Mouse (Mus musculus) CH12.LX (cell line): ENCODE results near the gene Prkce. TPM values are rescaled to one million over a fixed set of nuclear protein-coding genes. Genes with fewer than 3 reads are reported as not detected.
A peak's percentile ranks its signal among the peaks of the same experiment; 100 is the strongest.

Source experiments
- DNase-seq: peaks from one replicate; pipeline ENCODE4 v3.0.0-alpha.2; 2013; ENCODE audit errors: extremely low read depth
- H3K27ac ChIP-seq: 2 replicates; pipeline ENCODE4 v1.5.1; 2012; ENCODE audit warnings: low read depth, mild to moderate bottlenecking, control low read depth, moderate library complexity; ENCODE audit not compliant: insufficient read depth
- H3K27me3 ChIP-seq: replicated peaks from 2 replicates; pipeline ENCODE3; 2012; ENCODE audit warnings: inconsistent platforms
- H3K36me3 ChIP-seq, 2 experiments: replicated peaks in 1 of 2; 2 replicates each; pipeline versions ENCODE3 to v1.6.1; 2012; ENCODE audit warnings: inconsistent platforms in 1 of 2, low read length in 1 of 2, mild to moderate bottlenecking in 1 of 2, mixed read lengths in 1 of 2, moderate library complexity in 1 of 2; ENCODE audit not compliant: control insufficient read depth in 1 of 2, insufficient read depth in 1 of 2
- H3K4me1 ChIP-seq, 2 experiments: 2 replicates each; pipeline ENCODE4 v1.6.1; 2012; ENCODE audit warnings: inconsistent platforms in 1 of 2, moderate library complexity in 1 of 2; ENCODE audit not compliant: insufficient read depth in 2 of 2, control insufficient read depth in 1 of 2
- H3K4me2 ChIP-seq: 2 replicates; pipeline ENCODE4 v1.6.1; 2012; ENCODE audit warnings: low read depth, mild to moderate bottlenecking, control low read depth; ENCODE audit not compliant: poor library complexity, insufficient read depth, severe bottlenecking
- H3K4me3 ChIP-seq, 3 experiments: fragments of 150-350 bp in 1 of 3; sonication (generic) in 1 of 3; replicated peaks in 1 of 3; 2 replicates each; pipeline versions ENCODE3 to v1.5.1; 2011 to 2012; ENCODE audit warnings: low read depth in 2 of 3, low read length in 2 of 3, mild to moderate bottlenecking in 2 of 3, moderate library complexity in 2 of 3, control low read depth in 1 of 3, improper control_type of control experiment in 1 of 3, inconsistent platforms in 1 of 3, mixed read lengths in 1 of 3; ENCODE audit not compliant: poor library complexity in 1 of 3
- H3K79me2 ChIP-seq: replicated peaks from 2 replicates; pipeline ENCODE4 v1.6.1; 2012; ENCODE audit warnings: mild to moderate bottlenecking, moderate library complexity; ENCODE audit not compliant: control insufficient read depth, poor library complexity, insufficient read depth, severe bottlenecking; ENCODE audit errors: extremely low read depth
- H3K9ac ChIP-seq: 2 replicates; pipeline ENCODE4 v1.6.1; 2012; ENCODE audit warnings: low read depth, mild to moderate bottlenecking, control low read depth, moderate library complexity; ENCODE audit not compliant: insufficient read depth
- H3K9me3 ChIP-seq: replicated peaks from 2 replicates; pipeline ENCODE3; 2012; ENCODE audit warnings: low read length, inconsistent platforms, mixed read lengths
- BHLHE40 ChIP-seq: IDR thresholded peaks from 2 replicates; pipeline ENCODE4 v1.6.1; 2011; ENCODE audit warnings: mild to moderate bottlenecking, low read depth, low read length, improper control_type of control experiment
- CHD2 ChIP-seq: IDR thresholded peaks from 2 replicates; pipeline ENCODE4 v1.6.1; 2011; ENCODE audit warnings: low read length, improper control_type of control experiment
- CTCF ChIP-seq, 2 experiments: IDR thresholded peaks in 1 of 2; conservative IDR thresholded peaks in 1 of 2; 2 replicates each; pipeline ENCODE4 v1.5.1; 2011 to 2012; ENCODE audit warnings: low read depth in 2 of 2, low read length in 2 of 2, improper control_type of control experiment in 1 of 2, inconsistent platforms in 1 of 2, mild to moderate bottlenecking in 1 of 2, moderate library complexity in 1 of 2
- EP300 ChIP-seq: IDR thresholded peaks from 2 replicates; pipeline ENCODE4 v1.6.1; 2011; ENCODE audit warnings: low read length, improper control_type of control experiment
- ETS1 ChIP-seq: conservative IDR thresholded peaks from 2 replicates; pipeline ENCODE4 v1.6.1; 2012; ENCODE audit warnings: low read depth, mild to moderate bottlenecking, inconsistent platforms, low read length, improper control_type of control experiment, moderate library complexity
- JUN ChIP-seq: IDR thresholded peaks from 2 replicates; pipeline ENCODE4 v1.6.1; 2011; ENCODE audit warnings: low read depth, mild to moderate bottlenecking, low read length, improper control_type of control experiment, moderate library complexity; ENCODE audit not compliant: insufficient read depth
- KAT2A ChIP-seq: IDR thresholded peaks from 2 replicates; pipeline ENCODE4 v1.6.1; 2012; ENCODE audit warnings: low read length, improper control_type of control experiment, inconsistent platforms; ENCODE audit not compliant: insufficient replicate concordance
- MAFK ChIP-seq: IDR thresholded peaks from 2 replicates; pipeline ENCODE4 v1.6.1; 2011; ENCODE audit warnings: low read length, improper control_type of control experiment; ENCODE audit not compliant: insufficient replicate concordance
- MEF2A ChIP-seq: IDR thresholded peaks from 2 replicates; pipeline ENCODE4 v1.6.1; 2014; ENCODE audit warnings: low read depth, mild to moderate bottlenecking, inconsistent platforms, low read length, improper control_type of control experiment, borderline replicate concordance
- NRF1 ChIP-seq: IDR thresholded peaks from 2 replicates; pipeline ENCODE4 v1.6.1; 2014; ENCODE audit warnings: low read depth, mild to moderate bottlenecking, inconsistent platforms, low read length, improper control_type of control experiment, moderate library complexity
- POLR2A ChIP-seq: IDR thresholded peaks from 2 replicates; pipeline ENCODE4 v1.6.1; 2011; ENCODE audit warnings: low read depth, mild to moderate bottlenecking, improper control_type of control experiment, low read length
- POLR2AphosphoS2 ChIP-seq: IDR thresholded peaks from 2 replicates; pipeline ENCODE4 v1.6.1; 2011; ENCODE audit warnings: low read depth, low read length, improper control_type of control experiment
- RAD21 ChIP-seq: IDR thresholded peaks from 2 replicates; pipeline ENCODE4 v1.6.1; 2011; ENCODE audit warnings: low read depth, mild to moderate bottlenecking, low read length, improper control_type of control experiment, moderate library complexity
- SMC3 ChIP-seq: IDR thresholded peaks from 2 replicates; pipeline ENCODE4 v1.6.1; 2011; ENCODE audit warnings: low read depth, low read length, improper control_type of control experiment
- TBP ChIP-seq: conservative IDR thresholded peaks from 2 replicates; pipeline ENCODE4 v1.6.1; 2011; ENCODE audit warnings: low read depth, low read length, improper control_type of control experiment
- USF1 ChIP-seq: IDR thresholded peaks from 2 replicates; pipeline ENCODE4 v1.6.1; 2014; ENCODE audit warnings: low read depth, mild to moderate bottlenecking, inconsistent platforms, low read length, improper control_type of control experiment
- ZKSCAN1 ChIP-seq: IDR thresholded peaks from 2 replicates; pipeline ENCODE4 v1.6.1; 2012; ENCODE audit warnings: low read depth, inconsistent platforms, low read length, improper control_type of control experiment, borderline replicate concordance
- ZNF384 ChIP-seq: IDR thresholded peaks from 2 replicates; pipeline ENCODE4 v1.6.1; 2012; ENCODE audit warnings: low read depth, low read length, improper control_type of control experiment, inconsistent platforms
- dilution Hi-C: fragments of 300-500 bp; cut with MboI; formaldehyde crosslinking; loops from 2 replicates; pipeline ENCODE4 v1.14.3; 2020; ENCODE audit warnings: low sequenced_read_pairs; ENCODE audit not compliant: extremely low pct_unique_long_range_greater_than_20kb, extremely low pct_ligation_motif_present
- in situ Hi-C: fragments of 300-500 bp; cut with MboI; formaldehyde crosslinking; loops from 3 replicates; pipeline ENCODE4 v1.14.3; 2019; ENCODE audit warnings: low sequenced_read_pairs, low pct_ligation_motif_present, low pct_unique_long_range_greater_than_20kb, mixed read lengths
- polyA plus RNA-seq: library from polyadenylated mRNA; unstranded; fragments of >175 nt; gene quantifications from 2 replicates; pipeline ENCODE4 v1.2.1, GENCODE M21; 2012; ENCODE audit warnings: low read depth; ENCODE audit not compliant: insufficient read length
- total RNA-seq, 2 experiments: library from RNA; depleted of rRNA; stranded (reverse); fragments of 300-350 nt in 1 of 2; fragments of >200 nt in 1 of 2; gene quantifications; 2 replicates each; pipeline ENCODE4 v1.2.3; 2012 to 2014

Prkce gene
- total and polyA plus RNA-seq, 3 experiments = 4.1 to 13.2 (median 11.4) TPM

GRCm38 (mm10) chr17:86354101-86354500, 186.5 kb downstream of the Prkce start:
- TF ChIP-seq POLR2AphosphoS2 (no peak), POLR2A (no peak), SMC3 (no peak), ZNF384 (no peak), USF1 (no peak), ZKSCAN1 (no peak), TBP (no peak), NRF1 (no peak), KAT2A (no peak), CHD2 (no peak), RAD21 (no peak), JUN (no peak), ETS1 (no peak), EP300 (no peak), BHLHE40 (no peak), CTCF (conservative IDR thresholded peaks at IDR 0.05 in 1 of 2, IDR thresholded peaks at IDR 0.05 in 1 of 2; ENCODE audit: low read depth in 2 of 2, low read length in 2 of 2) (no peak), MAFK (no peak)
- TF ChIP-seq, all 38 proteins: peak for 0
- H3K27me3 ChIP-seq = no peaks in the 10 kb centered on the region
- peak overlapping the region; percentile 31 to 57 (median 44) for H3K4me3 ChIP-seq
- H3K27ac ChIP-seq = peak overlapping the region; percentile 99
- dilution Hi-C loops (no loop called here), in situ Hi-C loops (no loop called here)
- H3K36me3 ChIP-seq = peaks cover 0 to 15% of the 10 kb centered on the region in 2 experiments
- H3K9ac ChIP-seq = peak overlapping the region; percentile 77
- peak overlapping the region; percentile 82 for H3K4me2 ChIP-seq
- no peaks in the 10 kb centered on the region for H3K9me3 ChIP-seq
- no peak for DNase-seq
- peaks cover 34 to 90% of the 10 kb centered on the region in 2 experiments for H3K4me1 ChIP-seq
- peaks cover 13% of the 10 kb centered on the region for H3K79me2 ChIP-seq

GRCm38 (mm10) chr17:86354896-86355295, 187.3 kb downstream of the Prkce start:
- TF ChIP-seq MEF2A (0 out of 2 replicates have a peak, but pooled peaks have one; percentile 29), RAD21 (no peak)
- Histone ChIP-seq H3K79me2 (peaks cover 13% of the 10 kb centered on the region), H3K27ac (peak overlapping the region; percentile 99; the same call in 1 of the 2 replicates), H3K4me1 (peaks cover 38 to 92% of the 10 kb centered on the region in 2 experiments), H3K4me2 (no peak overlapping the region), H3K36me3 (peaks cover 0 to 17% of the 10 kb centered on the region in 2 experiments), H3K9me3 (no peaks in the 10 kb centered on the region), H3K9ac (no peak overlapping the region), H3K27me3 (no peaks in the 10 kb centered on the region), H3K4me3 (no peak overlapping the region)
- in situ Hi-C loops (no loop called here), dilution Hi-C loops (no loop called here)
- DNase-seq = no peak
